ENCODE assay signal across 16 mouse cellular contexts in the genomic region with DNA sequence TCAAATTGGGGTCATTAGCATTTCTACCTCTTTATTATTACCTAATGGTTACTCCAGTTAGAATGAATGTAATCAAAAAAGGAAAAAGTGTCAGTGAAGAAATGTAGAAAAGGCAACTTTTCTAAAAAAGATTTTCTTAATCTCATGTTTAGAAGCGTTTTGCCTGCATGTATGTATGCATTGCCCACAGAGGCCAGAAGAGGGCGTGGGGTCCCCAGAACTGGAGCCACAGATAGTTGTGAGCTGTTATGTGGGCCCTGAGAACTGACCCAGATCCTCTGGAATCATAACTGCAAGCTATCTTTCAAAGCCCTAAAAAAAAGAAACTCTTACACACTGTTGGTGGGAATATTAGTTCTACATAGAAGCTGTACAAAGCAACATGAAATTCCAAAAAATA. TPM values are rescaled to one million over a fixed set of nuclear protein-coding genes. Genes with fewer than 3 reads are reported as not detected.
DNase-seq lines count a peak whose midpoint lies in the region; ATAC-seq and TF ChIP-seq lines count a peak whose summit lies in the region.
"Had no signal": no experiment of that assay in that cellular context is flagged by ENCODE, and none has a peak within 500 bp of the region (broad histone marks: within the 10 kb centered on the region; RNA-seq: fewer than 3 reads in every experiment).

No protein-coding gene starts in this region.

- in situ Hi-C loops in Patski (cut with MboI; ENCODE audit: low pct_unique_long_range_greater_than_20kb), result no loop called here

- no peak for TF ChIP-seq EP300 in heart, postnatal 0 days (IDR thresholded peaks at IDR 0.05; ENCODE audit: low read depth)
- TF ChIP-seq EP300 in stomach, postnatal 0 days (optimal IDR thresholded peaks at IDR 0.05), result no peak

- DNase-seq in heart, postnatal 0 days (ENCODE audit: low spot score), result no peak
- DNase-seq in heart, postnatal 4 days, result no peak
- no peak for DNase-seq in lung, embryonic 14.5 days
- no peak for DNase-seq in lung, postnatal 14 days
- DNase-seq in Patski (ENCODE audit: low read depth, low spot score), result no peak
- no peak for DNase-seq in stomach, postnatal 0 days (ENCODE audit: low spot score)
- no peak for DNase-seq in layer of hippocampus, postnatal 36 days
- DNase-seq: adrenal gland, postnatal 10 days; gastrocnemius, postnatal 14 days; kidney, adult 8-10 months; layer of hippocampus, adult 9-11 months; liver, embryonic 13.5 days; right cerebral cortex, adult 18-20 months had no signal

- no peak overlapping the region for H3K9ac ChIP-seq in heart, postnatal 0 days (replicated peaks; ENCODE audit: low read depth, low read length)
- H3K9ac ChIP-seq in lung, embryonic 14.5 days, result no peak overlapping the region
- no peak overlapping the region for H3K9ac ChIP-seq in stomach, postnatal 0 days (ENCODE audit: low read length)
- H3K9ac ChIP-seq: embryonic facial prominence, embryonic 12.5 days; heart, embryonic 12.5 days; hindbrain, embryonic 13.5 days; liver, embryonic 13.5 days had no signal

- H3K27ac ChIP-seq in heart, postnatal 0 days (ENCODE audit: low read depth), result no peak overlapping the region
- no peak overlapping the region for H3K27ac ChIP-seq in lung, embryonic 14.5 days (ENCODE audit: low read depth)
- H3K27ac ChIP-seq in stomach, postnatal 0 days (replicated peaks), result no peak overlapping the region
- H3K27ac ChIP-seq: embryonic facial prominence, embryonic 12.5 days; hindbrain, embryonic 13.5 days; liver, embryonic 13.5 days had no signal

- TF ChIP-seq CTCF in heart, postnatal 0 days (IDR thresholded peaks at IDR 0.05; ENCODE audit: low read depth), result peak; percentile 14; the same call in 1 of the 2 replicates
- peak; percentile 26; the same call in 1 of the 2 replicates for TF ChIP-seq CTCF in lung, embryonic 14.5 days (IDR thresholded peaks at IDR 0.05; ENCODE audit: low read depth)
- TF ChIP-seq CTCF in Patski (IDR thresholded peaks at IDR 0.05), result peak; percentile 39
- peak; percentile 45 for TF ChIP-seq CTCF in stomach, postnatal 0 days (IDR thresholded peaks at IDR 0.05; ENCODE audit: low read depth)

- POLR2A ChIA-PET in Patski (lab: Charles Lee), result interaction anchor here (0.7 kb wide), 1 partner anchor 8 kb away, joined by 3 read pairs; no protein-coding TSS in a partner anchor

- no peak overlapping the region for H3K4me3 ChIP-seq in heart, postnatal 0 days (ENCODE audit: low read depth, low read length)
- H3K4me3 ChIP-seq in lung, embryonic 14.5 days (ENCODE audit: low read depth, low read length), result no peak overlapping the region
- H3K4me3 ChIP-seq in stomach, postnatal 0 days (ENCODE audit: low read depth, low read length), result no peak overlapping the region
- H3K4me3 ChIP-seq: embryonic facial prominence, embryonic 12.5 days; heart, embryonic 12.5 days; hindbrain, embryonic 13.5 days; liver, embryonic 13.5 days had no signal

- CTCF ChIA-PET in Patski (lab: Charles Lee), result interaction anchor here (0.9 to 1.5 kb wide), 6 partner anchors 8 to 186 kb away, joined by 3 to 4 read pairs (median 4); partner anchors contain the start of gene Hsd17b7

- no peak overlapping the region for H3K4me2 ChIP-seq in heart, postnatal 0 days (ENCODE audit: low read depth, low read length)
- H3K4me2 ChIP-seq in lung, embryonic 14.5 days, result no peak overlapping the region
- H3K4me2 ChIP-seq in stomach, postnatal 0 days (replicated peaks; ENCODE audit: low read depth), result no peak overlapping the region
- H3K4me2 ChIP-seq: embryonic facial prominence, embryonic 12.5 days; heart, embryonic 12.5 days; hindbrain, embryonic 13.5 days; liver, embryonic 13.5 days had no signal

- WGBS in heart, postnatal 0 days, result 64% methylated on average over 2 of the region's 2 CpGs
- WGBS in lung, embryonic 14.5 days, result 73% methylated on average over 2 of the region's 2 CpGs
- 61% methylated on average over 2 of the region's 2 CpGs for WGBS in stomach, postnatal 0 days

- no peaks in the 10 kb centered on the region for H3K27me3 ChIP-seq in heart, postnatal 0 days (ENCODE audit: control insufficient read depth, insufficient read depth, low read length)
- no peaks in the 10 kb centered on the region for H3K27me3 ChIP-seq in lung, embryonic 14.5 days (ENCODE audit: insufficient read depth, low read length)
- H3K27me3 ChIP-seq in Patski, result no peaks in the 10 kb centered on the region
- no peaks in the 10 kb centered on the region for H3K27me3 ChIP-seq in stomach, postnatal 0 days (ENCODE audit: control insufficient read depth, insufficient read depth, low read length)
- H3K27me3 ChIP-seq: embryonic facial prominence, embryonic 12.5 days; heart, embryonic 12.5 days; hindbrain, embryonic 13.5 days; liver, embryonic 13.5 days had no signal

- peaks cover 46% of the 10 kb centered on the region for H3K36me3 ChIP-seq in heart, postnatal 0 days (replicated peaks; ENCODE audit: control insufficient read depth, insufficient read depth, low read length)
- peaks cover 36% of the 10 kb centered on the region for H3K36me3 ChIP-seq in lung, embryonic 14.5 days (ENCODE audit: insufficient read depth)
- H3K36me3 ChIP-seq in stomach, postnatal 0 days (ENCODE audit: control insufficient read depth, insufficient read depth, low read length), result peaks cover 4% of the 10 kb centered on the region

- ATAC-seq in heart, postnatal 0 days (ENCODE audit: insufficient read depth, low read depth), result no peak
- ATAC-seq in lung, embryonic 14.5 days (ENCODE audit: insufficient read depth), result no peak
- no peak for ATAC-seq in Patski
- no peak for ATAC-seq in stomach, postnatal 0 days (ENCODE audit: low FRiP score, low TSS enrichment)

- H3K9me3 ChIP-seq in heart, postnatal 0 days (replicated peaks; ENCODE audit: control insufficient read depth, low read length), result no peaks in the 10 kb centered on the region
- no peaks in the 10 kb centered on the region for H3K9me3 ChIP-seq in lung, embryonic 14.5 days (ENCODE audit: low read depth, low read length)
- no peaks in the 10 kb centered on the region for H3K9me3 ChIP-seq in stomach, postnatal 0 days (ENCODE audit: control insufficient read depth, low read length)
- H3K9me3 ChIP-seq: embryonic facial prominence, embryonic 12.5 days; heart, embryonic 12.5 days; hindbrain, embryonic 13.5 days; liver, embryonic 13.5 days had no signal

- H3K4me1 ChIP-seq in heart, postnatal 0 days (ENCODE audit: control insufficient read depth, insufficient read depth), result no peaks in the 10 kb centered on the region
- no peaks in the 10 kb centered on the region for H3K4me1 ChIP-seq in lung, embryonic 14.5 days (ENCODE audit: insufficient read depth)
- no peaks in the 10 kb centered on the region for H3K4me1 ChIP-seq in stomach, postnatal 0 days (replicated peaks; ENCODE audit: control insufficient read depth, insufficient read depth)
- H3K4me1 ChIP-seq: embryonic facial prominence, embryonic 12.5 days; heart, embryonic 12.5 days had no signal

RNA-seq across cellular contexts. Expression of gene Uap1, which starts 19.5 kb away (rescaled TPM):
- 23.0 and 26.1 TPM in 2 replicates for total RNA-seq in heart, postnatal 0 days (2014; rRNA removed; ENCODE audit: low replicate concordance)
- polyA plus RNA-seq in heart, postnatal 0 days (2015; fragmentation: Nextera tagmentation; extraction: Ambion mirVana), result 40.2 and 42.3 TPM in 2 replicates
- 10 to 100 TPM; 40.4 to 49.6 TPM for total RNA-seq in heart, postnatal 4 days (2021)
- 54.4 and 59.5 TPM in 2 replicates for polyA plus RNA-seq in lung, embryonic 14.5 days (2014; fragmentation: Nextera tagmentation; extraction: Ambion mirVana)
- polyA plus RNA-seq in Patski (2021), result 75.2 TPM
- 65.0 and 66.3 TPM in 2 replicates for polyA plus RNA-seq in stomach, postnatal 0 days (2015; fragmentation: Nextera tagmentation; extraction: Ambion mirVana)
- total RNA-seq in layer of hippocampus, postnatal 36 days (2021), result 10 to 100 TPM; 53.4 to 57.6 TPM

RNA-seq across cellular contexts. Expression of gene Ddr2, which starts 44.7 kb away (rescaled TPM):
- total RNA-seq in heart, postnatal 0 days (2014; rRNA removed; ENCODE audit: low replicate concordance), result 5.0 and 11.2 TPM in 2 replicates
- 6.8 and 7.2 TPM in 2 replicates for polyA plus RNA-seq in heart, postnatal 0 days (2015; fragmentation: Nextera tagmentation; extraction: Ambion mirVana)
- 10 to 100 TPM; 23.8 to 24.3 TPM for total RNA-seq in heart, postnatal 4 days (2021)
- polyA plus RNA-seq in lung, embryonic 14.5 days (2014; fragmentation: Nextera tagmentation; extraction: Ambion mirVana), result 52.4 and 53.6 TPM in 2 replicates
- polyA plus RNA-seq in Patski (2021), result 0.32 TPM
- 22.9 and 25.8 TPM in 2 replicates for polyA plus RNA-seq in stomach, postnatal 0 days (2015; fragmentation: Nextera tagmentation; extraction: Ambion mirVana)
- total RNA-seq in layer of hippocampus, postnatal 36 days (2021), result 1 to 10 TPM; 4.6 to 7.7 TPM

RNA-seq across cellular contexts. Expression of gene Uhmk1, which starts 59.9 kb away (rescaled TPM):
- total RNA-seq in heart, postnatal 0 days (2014; rRNA removed; ENCODE audit: low replicate concordance), result 10.4 and 11.2 TPM in 2 replicates
- 2.1 and 2.6 TPM in 2 replicates for polyA plus RNA-seq in heart, postnatal 0 days (2015; fragmentation: Nextera tagmentation; extraction: Ambion mirVana)
- 10 to 100 TPM; 18.9 to 19.8 TPM for total RNA-seq in heart, postnatal 4 days (2021)
- 12.0 and 12.3 TPM in 2 replicates for polyA plus RNA-seq in lung, embryonic 14.5 days (2014; fragmentation: Nextera tagmentation; extraction: Ambion mirVana)
- polyA plus RNA-seq in Patski (2021), result 47.4 TPM
- polyA plus RNA-seq in stomach, postnatal 0 days (2015; fragmentation: Nextera tagmentation; extraction: Ambion mirVana), result 4.1 TPM in 2 replicates
- 100 to 1,000 TPM; 143 to 157 TPM for total RNA-seq in layer of hippocampus, postnatal 36 days (2021)
